Mouse (Mus musculus) lung, adult 10 weeks (tissue): ENCODE measurements around the gene Dus3l. TPM values are rescaled to one million over a fixed set of nuclear protein-coding genes. Genes with fewer than 3 reads are reported as not detected.

Experiments used
- polyA plus RNA-seq: library from polyadenylated mRNA; stranded (reverse); fragments of 350-450 nt; fragmentation: Illumina TruSeq; extraction: RNeasy Lipid Tissue Mini Kit (QIAGEN cat#74804); gene quantifications from one replicate; pipeline ENCODE4 v1.2.3, GENCODE M21; 2014; ENCODE audit warnings: low read depth, low replicate concordance; ENCODE audit not compliant: insufficient read depth

Dus3l gene
- polyA plus RNA-seq: 18.8 TPM

DNA sequence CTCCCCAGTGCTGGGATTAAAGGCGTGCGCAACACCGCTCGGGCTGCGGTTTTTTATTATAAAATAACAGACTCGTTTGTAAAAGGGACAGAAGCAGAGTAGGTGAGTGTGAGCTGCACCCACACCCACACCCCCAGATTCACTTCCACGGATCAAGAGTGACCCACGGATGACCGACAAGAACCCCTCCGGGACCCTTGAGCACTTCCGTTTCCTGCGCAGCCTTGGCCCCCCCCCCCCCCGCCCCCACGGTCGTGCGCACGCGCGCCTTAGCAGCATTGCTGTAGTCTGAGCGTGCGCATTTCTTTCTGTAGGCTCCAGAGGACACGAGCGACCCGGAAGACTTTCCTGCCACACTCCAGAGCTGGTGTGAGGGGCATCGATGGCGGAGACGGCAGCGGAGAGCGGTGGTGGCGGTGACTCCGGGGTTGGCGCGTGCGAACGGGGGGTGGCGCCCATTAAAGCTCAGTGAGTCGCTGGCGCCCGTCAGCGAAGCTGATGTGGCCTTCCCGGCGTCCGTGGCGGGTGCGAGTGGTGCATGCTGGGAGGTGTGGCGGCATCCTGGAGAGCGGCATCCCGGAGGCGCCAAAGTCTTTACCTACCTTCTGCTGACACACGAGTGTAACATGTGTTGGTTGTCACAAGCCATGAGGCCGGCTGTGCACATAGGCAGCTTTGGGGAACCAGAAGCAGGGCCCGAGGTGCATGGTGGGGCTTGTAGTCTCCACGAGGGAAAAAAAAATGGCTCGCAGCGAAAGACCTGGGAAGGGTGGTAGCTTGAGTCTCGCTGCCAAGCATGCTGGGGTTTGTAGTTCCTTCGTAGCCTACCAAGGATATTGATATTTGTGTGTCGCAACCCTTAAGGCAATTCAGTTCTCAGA, at the start of gene Dus3l:
Dus3l (plus strand) TSS at position 284 of the 881 bp plus-strand sequence.

DNA sequence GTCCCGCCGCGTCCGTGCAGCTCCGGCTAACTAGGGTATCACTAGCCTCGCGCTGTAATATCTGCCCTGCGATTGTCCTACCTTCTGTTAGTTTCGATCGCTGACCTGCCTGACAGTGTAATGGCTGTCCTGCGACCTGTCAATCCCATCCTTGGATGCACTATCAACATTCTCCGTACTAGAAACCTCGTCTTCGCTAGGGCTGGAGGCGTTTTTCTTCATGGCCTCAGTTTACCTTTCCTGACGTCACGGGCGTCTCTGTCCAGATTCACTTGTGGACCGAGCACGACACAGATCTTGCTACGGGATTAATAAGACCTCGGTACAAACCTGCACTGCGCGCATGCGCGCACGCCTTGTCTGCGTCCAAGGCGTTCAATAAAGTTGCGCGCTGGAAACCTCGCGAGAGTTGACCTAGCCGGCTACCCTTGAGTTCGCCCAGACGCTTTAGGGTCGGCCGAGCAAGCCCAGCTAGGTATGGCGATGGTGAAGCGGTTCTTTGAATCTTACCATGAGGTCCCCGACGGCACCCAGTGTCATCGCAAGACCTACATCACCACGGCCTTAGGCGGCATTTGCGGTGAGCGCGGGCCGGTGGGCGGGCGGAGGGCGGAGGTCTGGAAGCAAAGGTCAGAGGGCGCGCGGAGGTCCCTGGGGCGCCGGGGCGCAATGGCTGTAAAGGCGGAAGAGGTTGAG, 47.0 kb upstream of the Dus3l start, which contains the start of the genes Ndufa11 and Vmac:
Ndufa11 (plus strand) TSS at position 405 of the 696 bp plus-strand sequence.
Vmac (minus strand) TSS at position 660 of the 696 bp plus-strand sequence.

DNA sequence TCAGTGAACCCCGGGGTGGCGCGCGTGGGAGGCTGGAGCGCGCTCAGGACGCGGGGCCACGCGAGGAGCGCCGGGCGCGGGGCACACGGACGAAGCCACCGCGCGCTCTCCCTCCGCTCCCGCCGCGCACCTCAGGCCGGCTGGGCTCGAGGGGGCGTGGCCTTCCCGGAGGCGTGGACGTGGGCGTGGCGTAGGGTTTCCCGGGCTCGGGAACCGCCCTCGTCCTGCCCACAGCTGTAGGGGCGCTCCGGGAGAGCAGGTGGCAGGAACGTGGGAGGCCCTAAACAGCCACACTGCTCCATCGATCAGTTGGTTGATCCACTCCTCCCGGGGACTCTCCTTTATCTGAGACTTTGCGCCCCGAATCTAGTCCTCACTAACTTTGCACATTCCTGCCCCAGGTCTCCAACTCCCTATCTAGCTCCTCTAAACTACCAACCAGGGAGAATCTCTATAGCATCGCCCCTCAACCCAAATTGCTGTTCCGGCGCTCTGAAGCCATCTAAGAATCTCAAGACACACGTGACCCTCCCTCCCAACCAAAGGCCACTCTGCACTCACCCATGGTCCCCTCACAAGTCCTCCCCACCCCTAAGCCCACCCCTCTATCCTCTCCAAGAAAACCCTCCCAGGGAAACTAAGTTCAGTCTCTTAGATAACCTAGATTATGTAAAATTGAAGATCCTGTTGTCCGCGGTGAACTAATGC, 7.0 kb upstream of the Dus3l start, which contains the start of gene Nrtn:
Nrtn (minus strand) TSS at position 115 of the 708 bp plus-strand sequence.

DNA sequence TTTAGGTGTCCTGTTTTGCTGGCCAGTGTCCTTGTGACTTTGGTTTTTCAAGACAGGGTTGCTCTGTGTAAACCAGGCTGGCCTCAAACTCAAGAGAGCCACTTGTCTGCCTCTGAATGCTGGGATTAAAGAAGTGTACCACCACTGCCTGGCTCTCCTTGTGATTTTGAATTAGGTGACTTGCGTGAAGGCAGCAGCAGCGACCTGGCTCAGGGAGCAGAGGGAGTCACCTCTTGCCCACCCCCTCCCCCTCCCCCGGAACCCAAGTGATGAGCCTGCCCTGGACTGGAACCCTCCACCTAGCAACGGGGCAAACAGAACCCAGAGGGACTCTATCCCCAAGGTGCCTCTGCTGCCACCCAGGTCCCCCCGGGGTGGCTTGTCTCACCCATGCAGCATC, 5.4 kb downstream of the Dus3l start, which contains the start of gene Prr22:
Prr22 (plus strand) TSS at position 301 of the 400 bp plus-strand sequence.

Other genes starting within 250 kb of the Dus3l start
- 3.3 TPM for gene Gm20219, start 210.4 kb upstream of the Dus3l start, polyA plus RNA-seq
- gene Safb2, start 180.2 kb upstream of the Dus3l start, polyA plus RNA-seq: 37.8 TPM
- 55.7 TPM for gene Safb, start 179.9 kb upstream of the Dus3l start, polyA plus RNA-seq
- gene 2410015M20Rik, start 155.0 kb upstream of the Dus3l start, polyA plus RNA-seq: 148 TPM
- 1,805 TPM for gene Rpl36, start 151.3 kb upstream of the Dus3l start, polyA plus RNA-seq
- 24.9 TPM for gene Lonp1, start 137.9 kb upstream of the Dus3l start, polyA plus RNA-seq
- gene Catsperd, start 136.6 kb upstream of the Dus3l start, polyA plus RNA-seq: 0.23 TPM
- 35.0 TPM for gene Ranbp3, start 91.5 kb upstream of the Dus3l start, polyA plus RNA-seq
- gene Ndufa11, start 47.0 kb upstream of the Dus3l start, polyA plus RNA-seq: 261 TPM
- 19.7 TPM for gene Vmac, start 46.7 kb upstream of the Dus3l start, polyA plus RNA-seq
- 2.7 TPM for gene Nrtn, start 7.2 kb upstream of the Dus3l start, polyA plus RNA-seq
- gene Prr22, start 5.5 kb downstream of the Dus3l start, polyA plus RNA-seq: 0.23 TPM
- gene Rfx2, start 66.3 kb downstream of the Dus3l start, polyA plus RNA-seq: 5.4 TPM
- gene Acsbg2, start 109.7 kb downstream of the Dus3l start, polyA plus RNA-seq: not detected
- gene 1700061G19Rik, start 110.7 kb downstream of the Dus3l start, polyA plus RNA-seq: 0.19 TPM
- gene Mllt1, start 170.7 kb downstream of the Dus3l start, polyA plus RNA-seq: 16.5 TPM
- gene Acer1, start 217.4 kb downstream of the Dus3l start, polyA plus RNA-seq: not detected
- gene Clpp, start 225.5 kb downstream of the Dus3l start, polyA plus RNA-seq: 51.4 TPM
- gene Alkbh7, start 232.6 kb downstream of the Dus3l start, polyA plus RNA-seq: 28.8 TPM
- not detected for gene Pspn, start 235.3 kb downstream of the Dus3l start, polyA plus RNA-seq
- gene Gtf2f1, start 246.5 kb downstream of the Dus3l start, polyA plus RNA-seq: 31.3 TPM
- not detected for gene Gm17949, start 246.7 kb downstream of the Dus3l start, polyA plus RNA-seq